Mouse (Mus musculus) embryonic facial prominence, embryonic 13.5 days (tissue): ENCODE results near the gene Kansl1l. TPM values are rescaled to one million over a fixed set of nuclear protein-coding genes. Genes with fewer than 3 reads are reported as not detected.

Experiments
- ATAC-seq: fragments of 200-750 bp; cut with Nextera tagmentation; 2 replicates; pipeline ENCODE4 v1.8.0; 2017; ENCODE audit warnings: low read depth; ENCODE audit not compliant: insufficient number of reproducible peaks, insufficient read depth, low FRiP score, low TSS enrichment
- H3K27ac ChIP-seq: fragments of 300-500 bp; sonication (generic); 2 replicates; pipeline ENCODE4 v1.5.1; 2015; ENCODE audit warnings: moderate library complexity, mild to moderate bottlenecking, inconsistent platforms
- H3K27me3 ChIP-seq: fragments of 300-500 bp; sonication (generic); 2 replicates; pipeline ENCODE4 v1.6.1; 2015; ENCODE audit warnings: mild to moderate bottlenecking, inconsistent platforms
- H3K36me3 ChIP-seq: fragments of 300-500 bp; sonication (generic); 2 replicates; pipeline ENCODE4 v1.6.1; 2015; ENCODE audit warnings: mild to moderate bottlenecking, inconsistent platforms
- H3K4me1 ChIP-seq: fragments of 300-500 bp; sonication (generic); 2 replicates; pipeline ENCODE4 v1.6.1; 2015; ENCODE audit warnings: inconsistent platforms
- H3K4me2 ChIP-seq: fragments of 300-500 bp; sonication (generic); 2 replicates; pipeline ENCODE4 v1.6.1; 2015; ENCODE audit warnings: moderate library complexity, mild to moderate bottlenecking, inconsistent platforms
- H3K4me3 ChIP-seq: fragments of 300-500 bp; sonication (generic); 2 replicates; pipeline ENCODE4 v1.5.1; 2015; ENCODE audit warnings: mild to moderate bottlenecking, inconsistent platforms
- H3K9ac ChIP-seq: fragments of 300-500 bp; sonication (generic); 2 replicates; pipeline ENCODE4 v1.6.1; 2015; ENCODE audit warnings: mild to moderate bottlenecking, inconsistent platforms
- H3K9me3 ChIP-seq: fragments of 300-500 bp; sonication (generic); 2 replicates; pipeline ENCODE4 v1.6.1; 2016; ENCODE audit warnings: inconsistent platforms
- WGBS: fragments of 180-500 bp; shearing (Covaris S2); methylation state at CpG from one replicate; pipeline ENCODE4 v1.1.7; 2015; ENCODE audit warnings: mixed read lengths; 5-methylcytosine and 5-hydroxymethylcytosine counted together
- polyA plus RNA-seq: library from polyadenylated mRNA; unstranded; fragments of >200 nt; fragmentation: Nextera tagmentation; extraction: Ambion mirVana; gene quantifications from 2 replicates; pipeline ENCODE4 v1.2.1, GENCODE M21; 2015

The Kansl1l gene
- polyA plus RNA-seq, 1 experiment from 2014 or later, result 21.7 TPM

DNA sequence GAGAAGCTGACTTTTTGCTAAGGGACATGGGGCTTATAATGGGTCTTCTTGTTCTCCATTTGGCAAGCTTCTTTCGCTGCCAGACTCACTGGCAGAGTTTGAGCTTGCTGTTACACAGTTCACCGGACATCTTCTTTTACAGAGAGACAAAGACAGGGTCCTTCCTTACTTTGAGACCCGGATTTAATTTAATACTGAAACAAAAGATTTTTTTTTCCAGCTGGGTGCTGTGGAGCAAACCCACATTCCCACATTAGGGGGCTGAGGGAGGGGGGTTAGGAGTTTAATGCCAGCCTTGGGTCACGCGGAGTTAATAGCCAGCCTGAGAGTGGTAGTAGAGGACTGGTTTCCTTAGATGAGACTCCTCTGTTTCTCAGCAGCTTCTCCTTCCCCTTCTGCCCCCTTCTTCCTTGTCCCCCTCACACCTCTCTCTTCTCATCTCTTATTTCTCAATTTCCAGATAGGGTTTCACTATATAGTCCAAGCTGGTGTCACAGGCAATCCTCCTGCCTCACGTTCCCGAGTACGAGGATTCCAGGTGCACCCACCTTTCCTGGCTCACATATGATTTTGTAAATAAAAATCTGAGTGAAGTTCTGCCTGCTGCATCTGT lies 124.5 kb downstream of the Kansl1l start:
- WGBS, result 78% methylated on average over 8 of the region's 8 CpGs
- no peak overlapping the region for H3K4me3 ChIP-seq

DNA sequence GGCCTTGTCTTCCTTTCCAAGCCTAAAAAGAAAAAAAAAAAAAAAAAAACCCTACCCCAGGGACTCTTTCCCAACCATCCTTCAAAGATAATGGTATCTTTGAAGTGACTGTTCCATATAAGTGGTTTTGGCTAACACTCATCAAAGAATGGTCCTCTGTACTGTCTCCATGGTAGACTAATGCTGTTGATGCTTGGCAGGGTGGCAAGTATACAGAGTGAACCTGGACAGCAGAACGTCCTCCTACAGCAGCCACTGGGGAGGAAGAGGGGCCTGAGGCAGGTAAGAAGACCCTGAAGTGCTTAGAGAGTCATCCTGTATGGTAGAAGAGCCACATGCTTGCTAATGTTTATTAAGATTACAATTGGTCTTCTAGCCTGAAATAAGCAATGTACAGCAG lies 125.1 kb downstream of the Kansl1l start:
- Histone ChIP-seq H3K9ac (no peak overlapping the region), H3K36me3 (no peaks in the 10 kb centered on the region), H3K4me2 (no peak overlapping the region), H3K27ac (no peak overlapping the region), H3K27me3 (no peaks in the 10 kb centered on the region), H3K4me3 (no peak overlapping the region), H3K4me1 (no peaks in the 10 kb centered on the region), H3K9me3 (no peaks in the 10 kb centered on the region)
- WGBS, result 43% methylated on average over 1 of the region's 1 CpGs
- ATAC-seq, result no peak

More for the DNA sequence above, 124.5 kb downstream of the Kansl1l start:
- no peaks in the 10 kb centered on the region for H3K9me3 ChIP-seq
- no peak for ATAC-seq
- H3K4me2 ChIP-seq, result no peak overlapping the region
- no peaks in the 10 kb centered on the region for H3K27me3 ChIP-seq
- no peaks in the 10 kb centered on the region for H3K36me3 ChIP-seq
- no peak overlapping the region for H3K27ac ChIP-seq
- no peak overlapping the region for H3K9ac ChIP-seq
- H3K4me1 ChIP-seq, result no peaks in the 10 kb centered on the region

- H3K4me3 ChIP-seq, result no peak overlapping the region
- no peaks in the 10 kb centered on the region for H3K4me1 ChIP-seq
- no peaks in the 10 kb centered on the region for H3K36me3 ChIP-seq
- WGBS, result 70% methylated on average over 3 of the region's 3 CpGs
- H3K27ac ChIP-seq, result no peak overlapping the region
- H3K4me2 ChIP-seq, result no peak overlapping the region
- no peak for ATAC-seq
- no peaks in the 10 kb centered on the region for H3K9me3 ChIP-seq
- H3K9ac ChIP-seq, result no peak overlapping the region
- no peaks in the 10 kb centered on the region for H3K27me3 ChIP-seq
Observed at GRCm38 (mm10) chr1:66691772-66692171, 125.6 kb downstream of the Kansl1l start.

DNA sequence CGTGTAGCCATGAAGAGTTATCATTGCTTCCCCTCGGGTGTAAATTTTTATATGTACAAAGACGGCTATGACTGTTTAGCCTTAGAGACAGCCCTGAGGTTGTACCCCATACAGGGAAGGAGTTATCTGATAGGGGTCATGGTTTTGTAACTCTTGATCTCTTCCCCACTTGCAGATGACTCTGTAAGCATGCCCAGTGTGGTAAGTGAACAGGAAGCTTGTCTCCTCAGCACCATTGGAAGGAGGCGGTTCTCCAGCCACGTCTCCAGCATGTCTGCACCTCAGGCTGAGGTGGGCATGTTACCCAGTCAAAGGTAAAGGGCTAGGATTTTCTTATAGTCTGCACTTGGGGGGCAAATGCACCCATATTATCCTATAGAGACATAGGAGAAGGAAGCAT lies 134.4 kb downstream of the Kansl1l start:
- 85% methylated on average over 5 of the region's 5 CpGs for WGBS
- Histone ChIP-seq H3K4me2 (no peak overlapping the region), H3K27me3 (no peaks in the 10 kb centered on the region), H3K4me3 (no peak overlapping the region), H3K4me1 (peaks cover 2% of the 10 kb centered on the region; the same call in 1 of the 2 replicates), H3K9me3 (no peaks in the 10 kb centered on the region), H3K36me3 (no peaks in the 10 kb centered on the region), H3K27ac (no peak overlapping the region), H3K9ac (no peak overlapping the region)
- ATAC-seq, result no peak

DNA sequence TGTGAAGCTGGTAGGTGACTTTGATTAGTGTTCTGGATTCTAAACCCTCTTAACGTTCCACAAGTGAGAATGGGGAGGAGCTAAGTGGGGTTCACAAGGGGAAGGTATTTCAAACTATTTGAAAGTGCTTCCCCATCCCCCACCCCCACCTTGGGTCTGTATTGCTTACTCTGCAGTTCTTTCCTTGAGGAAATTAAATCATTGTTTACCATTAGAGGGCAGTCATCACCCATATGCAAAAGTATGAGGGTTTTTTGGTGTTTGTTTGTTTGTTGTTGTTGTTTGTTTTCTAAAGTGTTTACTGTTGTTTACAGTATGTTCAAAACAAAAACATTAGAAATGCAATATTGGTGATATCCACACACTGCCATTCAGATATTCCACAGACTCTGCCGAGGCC lies 138.7 kb downstream of the Kansl1l start:
- peaks cover 2% of the 10 kb centered on the region; the same call in 1 of the 2 replicates for H3K4me1 ChIP-seq
- no peaks in the 10 kb centered on the region for H3K27me3 ChIP-seq
- H3K4me3 ChIP-seq, result no peak overlapping the region
- no peak overlapping the region for H3K9ac ChIP-seq
- no peaks in the 10 kb centered on the region for H3K36me3 ChIP-seq
- H3K4me2 ChIP-seq, result no peak overlapping the region
- no peak for ATAC-seq
- H3K27ac ChIP-seq, result no peak overlapping the region
- H3K9me3 ChIP-seq, result no peaks in the 10 kb centered on the region
- WGBS, result 38% methylated on average over 2 of the region's 2 CpGs

- no peak for ATAC-seq
- WGBS, result 79% methylated on average over 14 of the region's 14 CpGs
Observed at GRCm38 (mm10) chr1:66677928-66678327, 139.4 kb downstream of the Kansl1l start.

DNA sequence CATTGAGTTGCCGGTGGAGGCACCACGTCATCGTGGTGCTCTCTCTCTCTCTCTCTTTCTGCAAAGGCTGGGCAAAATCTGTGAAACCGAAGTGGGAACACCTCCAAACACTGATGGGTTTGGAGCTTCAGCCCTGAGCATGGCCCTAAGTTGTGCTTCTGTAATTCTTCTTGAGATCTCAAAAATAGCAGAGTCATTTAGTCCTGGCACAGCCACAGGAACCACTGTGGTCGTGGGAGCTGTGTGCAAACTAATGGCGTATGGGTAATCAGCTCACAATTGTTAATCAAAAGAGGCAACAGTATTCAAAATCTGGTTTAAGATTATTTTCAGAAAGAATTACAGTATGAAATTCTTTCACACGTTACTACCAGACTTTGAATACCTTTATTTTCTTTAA lies 144.6 kb downstream of the Kansl1l start:
- Histone ChIP-seq H3K4me1 (no peaks in the 10 kb centered on the region), H3K27me3 (no peaks in the 10 kb centered on the region), H3K4me2 (no peak overlapping the region), H3K27ac (no peak overlapping the region), H3K36me3 (no peaks in the 10 kb centered on the region), H3K9ac (no peak overlapping the region), H3K9me3 (no peaks in the 10 kb centered on the region), H3K4me3 (no peak overlapping the region)
- WGBS, result 83% methylated on average over 7 of the region's 7 CpGs
- no peak for ATAC-seq

More at GRCm38 (mm10) chr1:66677928-66678327, 139.4 kb downstream of the Kansl1l start:
- peaks cover 2% of the 10 kb centered on the region; the same call in 1 of the 2 replicates for H3K4me1 ChIP-seq
- H3K4me3 ChIP-seq, result no peak overlapping the region
- no peaks in the 10 kb centered on the region for H3K36me3 ChIP-seq
- H3K9ac ChIP-seq, result no peak overlapping the region
- H3K4me2 ChIP-seq, result no peak overlapping the region
- H3K9me3 ChIP-seq, result no peaks in the 10 kb centered on the region
- no peaks in the 10 kb centered on the region for H3K27me3 ChIP-seq
- H3K27ac ChIP-seq, result no peak overlapping the region

DNA sequence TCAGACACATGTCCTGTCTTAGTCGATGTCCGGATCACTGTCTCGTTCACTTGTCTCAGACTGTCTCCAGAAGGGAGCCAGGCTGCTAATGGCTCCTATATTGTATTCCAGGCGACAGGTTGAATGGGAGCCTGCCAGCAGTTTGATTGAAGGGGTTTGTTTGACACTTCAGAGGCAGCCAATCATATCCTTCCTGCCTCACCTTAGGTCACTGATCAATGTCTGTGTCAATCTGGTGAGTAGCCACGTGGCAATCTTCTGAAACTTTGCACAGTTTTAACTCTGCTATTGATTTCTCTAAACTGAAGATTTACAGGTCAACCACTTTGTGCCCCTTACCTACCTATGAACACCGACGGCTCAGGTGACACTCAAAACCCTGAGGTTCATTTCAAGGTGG lies 145.9 kb downstream of the Kansl1l start:
- Histone ChIP-seq H3K4me2 (no peak overlapping the region), H3K4me1 (no peaks in the 10 kb centered on the region), H3K4me3 (no peak overlapping the region), H3K27ac (no peak overlapping the region), H3K27me3 (no peaks in the 10 kb centered on the region), H3K9me3 (no peaks in the 10 kb centered on the region), H3K9ac (no peak overlapping the region), H3K36me3 (no peaks in the 10 kb centered on the region)
- no peak for ATAC-seq
- WGBS, result 68% methylated on average over 7 of the region's 7 CpGs

Other genes with a start within 250 kb of the Kansl1l start
- gene Rpe, start 116.7 kb downstream of the Kansl1l start, polyA plus RNA-seq, result 44.2 TPM in 2 replicates
- gene Acadl, start 45.7 kb upstream of the Kansl1l start, polyA plus RNA-seq, result 53.5 and 65.6 TPM in 2 replicates
- gene Myl1, start 127.8 kb upstream of the Kansl1l start, polyA plus RNA-seq, result 33.2 and 39.3 TPM in 2 replicates
- gene Lancl1, start 221.3 kb upstream of the Kansl1l start, polyA plus RNA-seq, result 117 and 121 TPM in 2 replicates